Mouse (Mus musculus) retina, postnatal 7 days (tissue): ENCODE results near the gene Tnpo1.

ENCODE experiments used
- DNase-seq: peaks from one replicate; pipeline ENCODE4 v3.0.0-alpha.2; 2012; ENCODE audit warnings: low read depth, low spot score

Tnpo1 gene

DNA sequence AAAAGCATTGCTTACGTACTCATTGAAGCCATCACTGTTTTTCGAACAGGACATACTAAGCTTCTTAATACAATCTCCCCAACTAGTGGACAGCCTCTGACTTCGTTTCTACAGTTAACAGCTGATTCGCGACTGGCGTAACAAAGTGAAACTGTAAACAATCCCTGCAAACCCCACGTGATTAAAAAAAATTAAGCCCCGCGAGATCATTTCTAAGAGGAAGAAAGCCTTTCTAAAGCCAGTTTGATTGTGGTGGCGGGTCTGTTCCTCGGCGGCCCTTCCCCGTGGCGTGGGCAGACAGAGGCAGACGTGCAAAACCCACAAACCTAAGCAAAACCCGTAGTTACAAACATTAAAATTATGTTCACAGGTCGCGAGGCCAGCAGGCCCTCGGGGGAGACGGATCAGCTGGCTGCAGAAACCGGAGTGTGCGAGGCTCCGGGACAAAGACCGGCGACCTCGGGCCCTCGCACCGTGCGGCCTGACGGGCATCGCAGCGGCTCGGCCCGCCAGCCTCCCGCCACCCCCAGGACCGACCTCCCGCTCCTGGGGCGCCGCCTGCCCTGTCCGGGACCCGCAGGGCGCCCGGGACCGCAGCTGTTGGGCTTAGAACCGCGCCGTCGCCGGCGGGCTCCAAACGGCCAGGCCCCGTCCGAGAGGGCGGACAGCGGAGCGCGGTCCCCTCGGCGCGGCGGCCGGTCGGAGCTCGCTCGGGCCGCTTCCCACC, 535 bp downstream of the Tnpo1 start:
- peak; percentile 59 for DNase-seq

- DNase-seq: no peak
These were observed 1.2 kb downstream of the Tnpo1 start for GRCm38 (mm10) chr13:98924897-98925485.

DNA sequence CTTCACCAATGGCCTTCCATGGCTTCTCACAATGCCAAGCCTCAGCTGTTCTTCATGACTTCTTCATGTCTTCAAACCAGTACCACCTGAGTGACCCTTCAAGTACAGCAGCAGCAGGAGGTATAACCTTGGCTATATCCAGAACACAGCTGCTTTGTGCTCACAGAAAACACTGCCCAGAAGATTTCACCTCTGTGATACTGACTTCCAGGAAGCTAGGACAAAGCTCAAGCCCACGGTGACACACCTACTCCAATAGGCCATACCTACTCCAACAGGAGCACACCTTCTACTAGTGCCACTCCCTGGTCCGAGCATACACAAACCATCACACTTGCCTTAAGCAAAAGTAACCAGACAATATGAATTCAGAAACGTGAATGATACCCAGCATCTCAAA, 3.4 kb downstream of the Tnpo1 start:
- DNase-seq: no peak

DNA sequence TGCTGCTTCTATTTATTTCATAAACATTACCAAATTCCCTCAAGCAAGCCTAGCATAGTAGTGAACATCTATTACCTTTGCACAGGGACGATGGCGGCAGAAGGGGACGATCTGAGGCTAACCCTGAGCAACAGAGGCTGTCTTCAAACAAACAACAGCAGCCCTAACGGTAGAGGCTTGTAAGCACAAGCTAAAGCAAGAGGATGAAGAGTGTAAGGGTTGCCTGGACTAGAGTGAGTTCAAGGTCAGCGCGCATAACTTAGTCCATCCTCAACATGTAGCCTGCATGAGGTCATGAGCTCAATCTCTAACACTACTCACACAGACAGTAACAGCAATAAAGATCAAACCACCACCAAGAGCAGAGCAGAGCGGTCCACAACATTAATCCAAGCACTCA, 4.9 kb downstream of the Tnpo1 start:
- no peak for DNase-seq

GRCm38 (mm10) chr13:98920300-98920699, 5.9 kb downstream of the Tnpo1 start:
- no peak for DNase-seq

- no peak for DNase-seq
These were observed 6.5 kb downstream of the Tnpo1 start for GRCm38 (mm10) chr13:98919695-98920094.

DNA sequence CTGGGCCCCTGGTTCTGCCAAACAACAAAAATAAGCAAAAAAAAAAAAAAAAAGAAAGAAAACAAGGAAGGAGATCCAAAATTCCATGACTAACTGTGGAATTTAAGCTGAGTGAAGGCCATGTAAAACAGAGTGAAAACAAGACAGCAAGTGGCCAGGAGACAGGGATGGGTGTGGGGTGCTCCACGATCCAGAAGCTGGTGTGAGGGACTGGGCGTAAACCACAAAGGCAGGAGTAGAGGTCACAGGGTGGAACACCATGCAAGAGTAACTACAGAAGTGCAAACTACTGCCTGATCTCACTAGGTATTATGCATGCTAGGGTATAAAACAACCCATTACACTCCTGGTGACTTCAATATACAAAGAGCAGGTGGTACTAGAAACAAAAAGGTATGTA, 8.3 kb downstream of the Tnpo1 start:
- no peak for DNase-seq

- no peak for DNase-seq
These were observed 10.6 kb downstream of the Tnpo1 start for GRCm38 (mm10) chr13:98915591-98915990.

- no peak for DNase-seq
These were observed 11.4 kb downstream of the Tnpo1 start for GRCm38 (mm10) chr13:98914844-98915212.

GRCm38 (mm10) chr13:98914010-98914843, 12.0 kb downstream of the Tnpo1 start:
- DNase-seq: no peak

DNA sequence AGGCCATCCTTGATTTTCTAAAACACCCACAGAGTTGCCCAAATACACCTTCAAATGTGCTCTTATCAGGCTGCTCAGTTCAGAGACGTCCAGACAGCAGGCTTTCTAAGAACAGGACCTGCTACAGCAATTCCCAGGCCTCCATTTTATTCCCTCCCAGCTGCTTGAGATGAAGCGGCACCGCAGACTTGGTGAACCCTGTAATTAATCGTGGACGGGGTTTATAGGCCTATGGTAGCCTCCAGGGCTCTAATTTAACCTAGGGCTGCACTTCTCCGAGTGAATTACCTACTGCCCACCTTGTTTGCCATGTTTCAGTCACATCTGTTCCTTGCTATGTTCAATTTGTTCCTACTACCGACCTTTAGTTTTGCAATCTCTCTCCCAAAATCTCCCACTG, 13.0 kb downstream of the Tnpo1 start:
- no peak for DNase-seq

GRCm38 (mm10) chr13:98912602-98913001, 13.6 kb downstream of the Tnpo1 start:
- no peak for DNase-seq

GRCm38 (mm10) chr13:98910801-98911200, 15.4 kb downstream of the Tnpo1 start:
- DNase-seq: no peak

- DNase-seq: no peak
These were observed 21.6 kb downstream of the Tnpo1 start for GRCm38 (mm10) chr13:98904608-98905007.

DNA sequence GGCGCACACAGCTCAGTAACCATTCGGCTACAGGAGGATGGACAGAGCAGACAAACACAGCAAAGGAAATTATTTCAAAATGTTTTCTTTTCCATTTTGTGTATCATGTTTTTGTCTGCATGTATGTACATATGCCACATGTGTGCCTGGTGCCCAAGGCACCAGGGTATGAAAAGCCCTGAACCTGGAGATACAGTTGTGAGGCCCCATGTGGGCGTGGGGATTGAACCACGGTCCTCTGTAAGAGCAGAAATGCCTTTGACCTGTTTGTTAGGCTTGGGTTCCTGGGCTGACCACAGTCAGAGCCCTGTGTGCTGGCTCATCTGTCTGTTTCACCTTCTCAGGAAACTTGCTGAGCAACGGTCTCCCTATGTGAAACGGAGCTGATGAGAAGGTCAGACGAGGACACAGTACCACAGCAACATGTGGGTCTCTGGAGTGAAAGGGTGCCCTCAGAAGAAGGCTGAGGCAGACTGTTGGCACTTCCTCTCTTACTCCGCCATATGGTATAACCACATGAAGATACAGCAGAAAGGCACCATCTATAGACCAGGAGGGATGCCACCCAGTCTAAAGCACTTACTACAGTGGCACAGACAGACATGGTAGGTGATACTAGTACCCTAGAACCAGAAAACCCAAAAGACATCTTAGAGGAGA, 23.7 kb downstream of the Tnpo1 start:
- DNase-seq: no peak

DNA sequence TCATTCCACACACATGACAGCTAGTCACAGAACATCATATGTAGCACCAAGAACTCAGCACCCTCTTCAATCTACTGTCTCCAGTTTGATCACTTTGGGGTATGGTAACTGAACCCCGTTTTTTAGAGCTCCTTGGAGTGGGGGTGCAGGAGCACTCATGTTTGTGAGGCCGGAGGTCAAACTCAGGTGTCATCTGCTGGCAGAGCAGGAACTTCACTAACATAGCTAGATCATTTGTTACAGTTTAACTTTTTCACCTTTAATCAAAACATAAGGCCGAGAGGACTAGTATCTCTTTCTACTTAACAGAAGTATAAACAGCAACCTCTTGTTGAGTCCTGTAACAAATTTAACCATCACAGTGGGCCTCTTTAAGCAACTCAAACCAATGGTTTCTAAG, 26.6 kb downstream of the Tnpo1 start:
- DNase-seq: no peak

GRCm38 (mm10) chr13:98897577-98897976, 28.6 kb downstream of the Tnpo1 start:
- DNase-seq: no peak

GRCm38 (mm10) chr13:98896434-98897126, 29.6 kb downstream of the Tnpo1 start:
- no peak for DNase-seq

DNA sequence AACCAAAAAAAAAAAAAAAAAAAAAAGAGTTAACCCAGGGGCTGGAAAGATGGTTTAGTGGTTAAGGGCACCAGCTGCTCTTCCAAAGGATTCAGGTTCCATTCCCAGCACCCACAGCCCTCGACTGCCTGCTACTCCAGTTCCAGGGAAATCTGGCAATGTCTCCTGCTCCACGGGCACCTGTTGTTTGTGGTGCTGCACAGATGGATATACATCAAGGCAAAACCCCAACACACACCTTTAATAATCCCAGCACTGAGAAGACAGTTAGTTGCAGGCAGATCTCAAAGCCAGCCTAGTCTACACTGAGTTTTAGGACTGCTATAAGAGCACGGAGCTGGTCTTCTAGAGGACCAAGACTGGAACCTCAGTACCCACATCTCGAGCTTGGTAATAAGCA, 30.2 kb downstream of the Tnpo1 start:
- no peak for DNase-seq

GRCm38 (mm10) chr13:98894900-98895299, 31.3 kb downstream of the Tnpo1 start:
- no peak for DNase-seq

- DNase-seq: no peak
These were observed 34.7 kb downstream of the Tnpo1 start for GRCm38 (mm10) chr13:98891443-98891842.

- peak; percentile 71 for DNase-seq
These were observed 35.3 kb downstream of the Tnpo1 start for GRCm38 (mm10) chr13:98890871-98891219.
